Mouse (Mus musculus): ENCODE results near the gene Trp63.

The Trp63 gene

DNA sequence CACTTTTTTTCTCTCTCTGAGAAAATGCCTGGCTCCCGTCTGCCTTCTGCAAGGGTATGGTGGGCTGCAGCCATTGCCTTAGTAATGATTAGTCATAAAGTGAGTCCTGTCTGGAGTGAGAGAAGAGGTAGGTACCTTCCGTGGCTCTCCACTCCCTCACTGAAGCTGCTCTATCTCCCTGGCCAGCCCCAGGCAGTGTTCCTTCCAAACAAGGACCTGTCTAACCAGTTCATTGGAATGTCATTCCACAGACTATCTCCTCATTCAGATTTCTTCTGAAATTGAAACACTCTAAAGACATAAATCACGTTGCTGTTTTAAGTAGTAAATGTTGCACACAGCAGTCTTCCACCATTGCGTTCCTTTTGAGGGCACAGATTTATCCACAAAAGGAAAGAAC is 96.4 kb downstream of the Trp63 start:
- no peak for DNase-seq (ENCODE audit: low spot score)

DNA sequence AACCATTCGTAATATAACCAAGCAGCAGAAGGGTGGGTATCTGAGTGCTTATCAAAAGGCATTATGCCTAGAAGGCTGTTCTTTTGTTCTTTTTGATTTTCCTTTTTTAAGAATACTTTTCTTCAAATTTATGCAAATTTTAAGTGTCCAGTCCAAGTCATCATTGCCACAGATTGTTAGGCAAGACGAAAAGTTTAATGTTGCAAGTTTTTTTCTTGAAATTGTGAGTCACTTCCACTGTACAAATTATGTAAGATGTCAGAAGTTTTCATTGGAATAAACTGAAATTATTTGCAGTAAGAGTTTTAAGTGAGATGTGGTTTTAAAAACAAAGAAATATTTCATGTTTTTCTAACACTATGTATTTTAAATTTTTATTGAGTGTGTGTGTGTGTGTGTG is 100.7 kb downstream of the Trp63 start:
- no peak for DNase-seq (ENCODE audit: low spot score)

DNA sequence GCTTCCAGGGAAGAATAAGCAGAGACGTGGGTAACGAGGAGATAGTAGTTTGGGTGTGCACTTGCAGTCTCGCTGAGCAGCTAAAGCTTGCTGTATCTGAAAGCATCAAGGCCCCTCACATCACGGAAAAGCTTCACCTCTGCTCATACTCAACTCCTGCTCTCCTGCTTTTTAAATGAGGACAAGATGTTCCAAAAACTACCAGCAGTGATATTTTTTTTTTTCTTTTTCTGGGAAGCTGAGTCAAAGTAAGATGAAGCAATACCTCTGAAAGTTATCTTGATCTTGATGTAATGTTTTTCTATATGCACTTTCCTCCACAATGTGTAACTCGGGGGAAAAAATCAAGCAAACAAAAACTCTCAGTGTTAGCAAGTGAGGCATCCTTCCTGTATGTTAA is 102.9 kb downstream of the Trp63 start:
- no peak for DNase-seq (ENCODE audit: low spot score)

DNA sequence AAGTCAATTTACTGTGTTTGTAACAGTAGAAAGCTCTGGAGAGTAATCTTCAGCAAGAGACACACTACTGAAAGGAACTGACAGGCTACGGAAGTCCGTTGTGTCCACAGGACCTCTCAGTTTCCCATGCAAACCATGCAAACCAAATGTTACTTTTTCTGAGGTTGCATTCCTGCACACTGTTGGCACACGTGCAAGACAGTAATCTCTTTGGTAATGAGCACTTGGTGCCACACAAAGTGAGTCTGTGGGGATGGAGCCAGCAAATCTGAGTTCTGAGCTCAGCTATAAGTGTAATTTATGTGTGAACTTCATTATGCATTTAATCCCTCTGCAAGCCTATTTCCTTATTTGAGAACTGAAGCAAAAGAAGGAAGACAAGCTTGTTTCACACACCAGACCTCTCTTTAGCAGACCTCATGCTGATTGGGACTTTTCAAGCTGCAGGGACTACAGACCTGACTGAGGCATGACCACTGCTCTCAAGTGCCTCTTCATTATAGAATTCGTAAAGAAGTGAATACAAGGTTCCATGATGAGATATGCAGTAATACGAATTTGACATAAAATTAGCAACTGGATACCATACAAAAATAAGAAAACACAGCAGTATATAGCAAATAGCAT is 109.2 kb downstream of the Trp63 start:
- DNase-seq (ENCODE audit: low spot score) = no peak

DNA sequence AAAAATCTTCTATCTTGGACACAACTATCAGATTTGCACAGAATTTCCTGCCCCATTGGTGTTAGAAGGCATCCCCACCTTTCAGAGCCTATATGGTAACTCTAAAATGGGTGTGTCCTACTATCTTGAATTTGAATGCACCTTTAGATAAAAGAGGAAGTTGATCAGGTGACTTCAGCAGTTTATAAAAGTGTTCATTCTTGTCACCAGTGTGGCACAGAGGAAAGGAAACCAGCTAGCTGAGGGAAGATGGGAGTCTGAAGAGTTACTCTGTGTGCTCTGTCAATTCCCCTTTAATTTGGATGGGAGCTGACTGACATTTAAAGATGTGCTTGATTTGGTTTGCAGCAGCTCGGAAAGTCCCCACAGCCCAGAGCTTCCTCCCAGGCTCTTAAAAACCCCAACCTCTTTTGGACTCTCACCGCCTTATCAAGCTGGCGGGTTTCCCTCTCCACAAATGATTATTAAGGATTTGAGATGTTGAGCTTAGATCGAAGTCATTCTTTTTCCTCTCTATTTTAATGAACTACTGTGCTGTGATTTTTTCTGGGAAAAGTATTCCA is 114.2 kb downstream of the Trp63 start:
- DNase-seq (ENCODE audit: low spot score) = no peak

DNA sequence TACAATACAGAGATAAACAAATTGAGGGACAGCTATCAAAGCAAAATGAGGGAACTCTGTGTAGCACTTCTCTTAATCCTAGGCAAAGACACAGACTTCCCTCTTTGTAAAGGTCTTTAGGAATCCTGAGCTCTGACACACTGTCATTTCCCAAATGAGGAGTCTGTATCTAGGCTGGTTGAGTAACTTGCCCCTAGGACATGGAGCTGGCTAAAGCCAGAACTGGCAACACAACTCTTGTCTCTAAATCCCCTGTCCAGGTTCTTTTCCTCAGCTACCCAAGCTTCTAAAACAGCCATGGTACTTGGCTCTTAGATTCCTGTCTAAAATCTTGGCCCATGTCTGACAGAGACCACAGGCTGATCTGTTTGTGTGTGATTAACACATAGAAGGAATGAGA is 116.1 kb downstream of the Trp63 start:
- DNase-seq (ENCODE audit: low spot score) = no peak

DNA sequence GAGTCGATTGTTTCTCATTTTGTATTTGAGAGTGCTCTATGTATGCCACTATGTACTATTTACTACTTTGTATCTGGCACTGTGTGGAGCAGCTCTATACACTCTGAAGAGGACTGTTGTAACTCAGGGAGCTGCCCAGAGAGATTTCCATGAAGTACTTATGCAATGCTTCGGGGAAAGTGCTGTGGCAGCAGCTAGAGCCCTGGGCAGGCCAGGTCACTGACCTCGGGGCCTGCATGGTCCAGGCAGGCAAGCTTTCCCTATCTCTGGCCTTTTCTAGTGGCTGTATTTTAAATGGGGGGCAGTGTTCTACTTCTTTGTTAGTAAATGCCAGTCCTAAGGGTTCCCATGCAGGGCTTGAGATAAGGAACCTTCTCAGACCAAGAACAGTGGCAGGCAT is 121.4 kb downstream of the Trp63 start:
- DNase-seq (ENCODE audit: low spot score) = no peak

DNA sequence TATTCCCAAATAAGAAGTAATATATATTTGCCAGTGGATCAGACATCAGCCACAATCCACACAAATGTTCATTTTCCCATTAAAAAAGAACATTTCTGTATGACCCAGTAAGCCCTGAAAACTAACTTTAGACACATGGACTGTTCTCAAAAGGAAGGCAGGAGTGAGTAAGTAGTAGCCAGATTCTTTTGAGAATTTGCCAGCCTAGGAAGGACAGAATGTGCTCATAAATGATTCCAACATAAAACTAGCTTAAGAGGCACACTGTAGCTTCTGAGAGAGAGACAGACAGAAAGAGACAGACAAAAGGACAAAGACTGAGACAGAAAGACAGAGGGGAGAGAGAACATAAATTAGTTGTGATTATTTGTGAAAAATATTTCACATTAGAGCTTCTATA is 123.6 kb downstream of the Trp63 start:
- no peak for DNase-seq (ENCODE audit: low spot score)

DNA sequence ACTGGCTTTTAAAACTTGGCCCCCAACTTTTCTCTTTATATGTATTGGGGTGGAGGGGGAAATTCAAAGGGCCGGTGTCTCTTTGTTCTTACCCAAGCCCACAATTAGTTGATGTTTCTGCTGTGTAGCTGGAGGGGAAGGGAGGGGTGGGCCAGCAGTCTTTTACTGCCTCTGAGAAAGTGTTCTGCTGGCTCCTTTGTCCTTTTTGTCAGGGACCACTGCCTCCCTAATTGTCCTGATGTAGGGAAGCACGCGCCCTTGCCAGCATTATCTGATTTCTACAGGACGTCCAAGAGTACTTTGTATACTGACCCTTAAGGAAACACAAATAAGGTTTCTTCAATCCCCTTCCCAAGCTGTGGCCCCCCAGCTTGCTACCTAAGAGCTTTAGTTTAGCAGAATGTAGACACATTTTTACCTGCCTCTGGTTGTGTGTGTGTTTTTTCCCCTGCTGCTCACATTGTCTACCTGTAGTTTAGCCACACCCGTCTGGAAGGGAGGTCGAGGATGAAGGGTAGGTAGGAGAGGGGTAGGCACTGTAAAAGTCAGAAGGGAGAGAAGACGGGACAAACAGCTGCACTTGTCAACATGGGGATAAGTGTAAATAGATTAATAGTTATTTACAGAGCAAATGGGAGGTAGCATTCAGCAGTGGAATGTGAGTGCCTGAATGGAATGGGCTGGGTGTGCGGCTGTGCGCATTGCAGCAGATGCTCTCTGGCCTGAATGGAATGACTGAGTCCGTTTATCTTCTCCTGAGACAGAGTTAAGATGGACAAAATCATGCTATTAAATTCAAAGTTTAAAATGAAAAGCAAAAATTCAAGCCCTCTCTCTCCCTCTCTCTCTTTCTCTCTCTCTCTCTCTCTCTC is 134.4 kb downstream of the Trp63 start:
- no peak for DNase-seq (ENCODE audit: low spot score)

DNA sequence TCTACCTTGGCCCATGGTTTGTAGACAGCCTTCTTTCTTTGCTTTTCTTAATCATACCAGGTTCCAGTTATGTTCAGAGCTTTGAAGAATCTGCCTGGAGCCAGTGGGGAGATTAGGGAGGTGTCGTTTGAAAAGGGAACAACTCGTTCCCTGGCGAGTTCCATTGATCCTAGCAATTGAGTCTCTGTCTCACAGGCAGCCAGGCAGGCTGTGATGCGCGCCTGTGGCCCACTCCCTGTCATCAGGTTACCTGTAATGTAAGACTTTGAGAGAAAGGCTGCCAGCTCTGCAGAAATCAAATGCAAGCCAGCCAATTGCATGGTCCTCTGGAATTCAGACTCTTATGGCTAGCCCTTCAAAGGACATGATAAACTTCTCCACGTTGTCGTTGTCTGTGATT is 142.5 kb downstream of the Trp63 start:
- no peak for DNase-seq (ENCODE audit: low spot score)

DNA sequence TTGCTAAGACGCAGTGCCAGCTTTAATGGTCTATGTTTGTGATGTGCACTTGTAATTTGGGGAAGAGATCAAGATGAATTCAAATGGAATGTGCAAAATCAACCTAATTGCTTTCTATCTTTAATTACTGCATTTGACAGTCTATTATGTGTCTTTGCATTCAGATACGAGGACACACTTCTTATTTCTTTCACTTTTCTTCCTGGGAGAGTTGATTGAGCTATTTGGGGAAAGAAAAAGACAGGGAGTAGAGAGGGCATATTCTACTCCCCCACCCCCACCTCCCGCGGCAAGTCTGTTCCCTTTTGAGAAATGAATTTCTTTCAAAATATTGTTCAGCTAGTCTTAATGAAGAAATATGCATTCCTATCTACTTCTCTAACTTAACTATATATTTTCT is 149.0 kb downstream of the Trp63 start:
- no peak for DNase-seq (ENCODE audit: low spot score)

DNA sequence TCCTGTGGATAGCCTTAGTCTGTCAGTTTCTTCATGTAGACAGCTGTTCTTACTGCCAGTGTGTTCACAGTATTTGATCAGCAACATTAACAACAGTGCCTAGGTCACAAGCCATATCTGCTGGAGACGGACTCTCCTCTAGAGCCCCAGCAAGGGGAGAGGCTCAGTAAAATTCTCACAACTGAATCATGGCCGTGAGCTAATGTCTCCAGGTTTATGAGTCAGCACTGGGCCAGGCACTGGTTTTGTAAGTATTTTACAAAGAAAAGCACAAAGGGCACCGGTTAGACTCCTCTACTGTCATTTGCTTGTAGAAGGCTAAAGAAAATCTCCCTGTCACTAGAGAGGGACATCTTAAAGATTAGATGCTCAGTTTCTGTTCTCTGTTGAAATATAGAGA is 151.7 kb downstream of the Trp63 start:
- DNase-seq (ENCODE audit: low spot score) = no peak

DNA sequence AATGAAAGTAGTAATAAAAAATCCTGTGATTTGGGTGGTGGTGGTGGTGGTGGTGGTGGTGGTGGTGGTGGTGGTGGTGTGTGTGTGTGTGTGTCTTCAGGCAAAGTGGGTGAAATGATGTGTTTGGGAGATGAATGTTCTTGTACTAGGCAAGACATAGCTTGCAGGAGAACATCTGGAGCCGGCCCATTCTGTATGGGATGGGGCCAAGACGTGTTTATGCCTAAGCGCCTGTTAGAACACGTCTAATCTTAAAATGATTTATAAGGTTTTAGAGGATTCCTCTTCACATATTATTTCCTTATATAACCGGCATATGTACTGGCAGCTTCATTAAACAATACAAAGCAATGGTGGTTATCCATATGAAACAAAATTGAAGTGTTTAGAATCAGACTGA is 152.2 kb downstream of the Trp63 start:
- DNase-seq (ENCODE audit: low spot score) = no peak

DNA sequence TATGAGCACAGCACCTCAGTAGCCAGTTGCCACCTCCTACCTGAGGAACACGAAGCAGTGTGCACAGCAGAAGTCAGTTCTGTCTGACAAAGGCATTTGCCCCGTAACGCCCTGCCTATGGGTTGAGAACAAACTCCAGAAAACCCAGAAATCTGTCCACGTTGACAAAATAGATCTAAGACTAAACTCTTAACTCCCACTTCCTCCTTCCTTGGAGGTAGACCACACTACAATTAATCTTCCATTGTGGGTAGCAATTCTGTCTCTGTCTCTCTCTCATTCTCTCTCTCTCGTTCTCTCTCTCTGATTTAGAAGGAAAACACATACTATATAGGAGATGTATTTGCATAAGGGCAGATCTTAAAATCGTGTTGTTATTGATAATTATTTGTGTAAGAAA is 159.4 kb downstream of the Trp63 start:
- DNase-seq (ENCODE audit: low spot score) = no peak

DNA sequence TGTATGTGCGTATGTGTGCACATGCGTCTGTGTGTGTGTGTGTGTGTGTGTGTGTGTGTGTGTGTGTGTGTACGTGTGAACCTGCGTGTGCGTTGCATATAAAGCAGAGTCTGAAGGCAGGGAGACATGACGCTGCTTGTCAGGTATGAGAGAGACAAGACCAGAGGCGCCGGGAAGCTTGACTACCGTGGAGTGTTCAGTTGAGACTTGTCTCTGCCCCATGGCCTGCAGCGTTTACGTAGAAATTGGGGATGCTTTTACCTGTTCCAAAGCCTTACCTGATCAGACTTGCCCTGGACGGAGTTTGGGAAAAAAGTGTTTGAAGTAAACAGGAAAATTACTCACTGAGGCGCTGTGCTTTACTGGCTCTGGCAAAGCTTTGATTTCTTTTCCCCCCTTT is 160.1 kb downstream of the Trp63 start:
- DNase-seq (ENCODE audit: low spot score) = no peak

DNA sequence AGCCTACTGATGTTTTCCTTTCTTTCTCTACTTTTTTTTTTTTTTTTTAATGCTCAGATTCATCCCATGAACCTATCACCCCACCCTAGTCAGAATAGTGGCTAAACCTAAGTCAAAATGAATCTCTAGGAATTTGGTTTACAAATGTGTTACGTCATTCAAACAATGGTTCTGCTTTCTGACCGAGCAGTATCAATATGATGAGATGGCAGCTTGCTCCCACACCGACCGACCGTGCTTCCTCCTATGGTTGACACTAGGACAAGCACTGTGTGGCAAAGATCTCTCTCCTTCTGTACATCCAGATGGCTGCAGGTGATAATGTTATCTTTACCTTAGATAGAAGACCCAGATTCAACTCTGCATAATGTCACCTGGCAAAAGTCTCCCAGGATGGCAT is 163.0 kb downstream of the Trp63 start:
- no peak for DNase-seq (ENCODE audit: low spot score)

DNA sequence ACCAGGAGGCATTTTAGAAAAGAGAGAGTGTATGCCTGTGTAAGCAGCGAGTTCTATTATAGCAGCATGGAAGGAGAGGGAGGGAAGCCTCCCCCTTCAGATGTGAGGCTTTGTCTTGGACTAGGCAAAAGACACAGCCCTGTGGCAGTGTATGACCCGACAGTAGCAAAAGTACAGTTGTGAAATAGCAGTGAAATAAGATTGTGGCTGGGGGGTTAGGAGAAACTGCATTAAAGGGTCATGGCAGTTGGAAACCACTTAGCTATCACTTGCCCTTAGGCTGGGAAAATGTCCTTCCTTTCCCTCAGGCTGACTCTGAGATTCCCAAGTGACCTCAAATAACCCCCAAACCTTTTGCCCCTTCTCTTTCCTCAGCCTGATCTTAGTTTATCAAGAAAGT is 164.9 kb downstream of the Trp63 start:
- no peak for DNase-seq (ENCODE audit: low spot score)

DNA sequence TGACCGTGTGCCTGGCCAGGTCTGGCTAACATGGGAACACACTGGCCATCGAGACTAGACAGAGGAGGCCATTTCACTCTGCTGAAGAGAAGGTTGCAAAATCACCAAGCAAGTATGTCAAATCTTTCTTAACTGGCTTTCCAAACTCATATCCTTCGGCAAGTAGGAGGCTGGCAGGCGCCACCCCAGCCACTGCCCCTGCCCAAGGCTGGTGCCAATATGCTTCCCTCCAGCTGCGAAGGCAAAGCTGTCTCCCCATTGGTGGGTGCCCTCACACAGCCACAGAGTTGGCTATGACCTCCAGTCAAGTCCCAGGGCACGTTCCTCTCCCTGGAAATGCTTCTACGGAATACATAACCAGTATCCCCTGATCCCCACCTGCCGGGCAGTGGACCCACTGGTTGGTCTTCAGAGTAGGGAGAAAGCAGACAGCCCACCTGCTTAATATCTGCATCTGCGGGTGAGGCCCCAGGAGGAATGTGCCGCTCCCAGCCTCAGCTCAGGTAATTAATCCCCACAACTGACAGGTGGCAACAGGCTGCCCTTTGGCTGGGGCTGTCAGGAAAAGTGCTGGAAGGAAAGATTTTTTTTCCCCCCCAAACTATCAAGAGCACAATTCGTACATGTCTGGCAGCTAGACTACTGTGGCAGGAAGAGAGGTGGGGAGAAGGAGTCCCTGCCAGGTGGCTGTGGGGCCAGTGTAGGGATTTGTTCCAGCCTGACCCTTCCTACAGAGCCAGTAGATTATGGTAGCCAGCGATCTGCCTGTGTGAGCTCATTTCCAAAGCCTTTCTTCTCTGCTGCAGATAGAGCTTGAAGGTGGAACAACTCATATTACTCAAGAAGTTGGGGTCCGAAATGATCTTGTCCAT is 166.3 kb downstream of the Trp63 start:
- no peak for DNase-seq (ENCODE audit: low spot score)

DNA sequence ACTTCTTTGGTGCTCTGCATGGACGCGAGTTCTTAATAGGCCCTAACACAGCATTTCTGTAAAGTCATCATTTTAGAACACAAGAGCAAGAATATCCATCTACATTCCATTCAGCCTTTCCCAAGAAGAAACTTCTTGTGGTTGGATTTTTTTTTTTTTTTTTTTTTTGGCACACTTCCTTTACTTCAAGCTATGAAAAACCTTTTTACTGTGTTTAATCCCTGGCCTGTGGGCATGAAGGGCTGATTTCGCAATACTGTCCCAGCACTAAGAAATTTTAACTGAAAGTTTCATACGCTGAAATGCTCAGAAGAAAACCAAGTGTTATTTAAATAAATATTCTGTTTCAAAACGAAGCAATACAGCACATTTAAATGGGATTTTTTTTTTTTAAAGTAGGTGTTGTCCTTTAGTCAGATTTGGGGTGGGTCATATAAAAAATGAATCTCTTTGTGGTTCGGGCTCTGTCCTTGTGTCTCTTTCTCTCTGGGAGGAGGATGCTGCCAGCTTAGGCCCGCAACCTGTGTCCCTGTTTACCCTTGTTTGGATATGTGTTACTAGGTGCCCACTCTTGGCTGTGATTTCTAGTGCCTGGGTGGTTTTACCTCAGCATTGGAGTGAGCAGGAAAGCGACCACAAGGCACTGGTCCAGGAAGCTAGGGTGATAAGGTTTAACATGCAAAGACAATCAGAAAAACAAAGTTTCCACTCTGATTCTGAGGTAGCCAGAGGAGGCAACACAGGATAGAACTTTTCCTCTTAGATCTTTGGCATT is 177.4 kb downstream of the Trp63 start:
- no peak for DNase-seq (ENCODE audit: low spot score)

DNA sequence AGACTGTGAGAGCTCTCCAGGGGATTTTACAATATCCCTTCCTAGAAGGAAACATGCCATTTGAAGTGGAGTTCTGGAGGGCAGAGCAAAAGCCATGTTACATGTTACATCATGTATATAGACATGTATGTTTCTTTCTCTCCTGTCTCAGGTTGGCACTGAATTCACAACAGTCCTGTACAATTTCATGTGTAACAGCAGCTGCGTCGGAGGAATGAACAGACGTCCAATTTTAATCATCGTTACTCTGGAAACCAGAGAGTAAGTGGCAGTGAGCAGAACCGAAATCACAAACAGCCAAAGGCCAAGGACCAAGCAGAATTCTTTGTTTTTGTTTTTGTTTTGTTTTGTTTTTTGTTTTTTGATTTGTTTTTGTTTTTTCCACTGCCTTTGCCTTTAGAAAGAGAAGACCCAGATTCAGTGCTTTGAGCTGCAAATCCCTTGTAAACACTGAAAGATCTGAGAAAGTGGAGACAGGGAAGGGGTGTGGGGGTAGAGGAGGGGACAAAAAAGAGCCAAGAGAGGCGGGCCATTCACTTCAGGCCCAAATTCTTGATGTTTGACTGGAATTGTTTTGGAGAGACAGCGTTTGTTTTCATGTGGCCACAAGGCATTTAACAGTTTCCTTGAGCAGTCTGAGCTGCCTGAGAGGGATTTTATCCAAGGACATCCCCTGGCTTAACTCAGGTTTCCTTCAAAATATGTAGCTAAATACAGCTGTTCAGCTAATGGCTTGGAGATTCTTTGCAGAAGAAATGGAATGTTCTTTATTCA is 181.7 kb downstream of the Trp63 start:
- no peak for DNase-seq (ENCODE audit: low spot score)

DNA sequence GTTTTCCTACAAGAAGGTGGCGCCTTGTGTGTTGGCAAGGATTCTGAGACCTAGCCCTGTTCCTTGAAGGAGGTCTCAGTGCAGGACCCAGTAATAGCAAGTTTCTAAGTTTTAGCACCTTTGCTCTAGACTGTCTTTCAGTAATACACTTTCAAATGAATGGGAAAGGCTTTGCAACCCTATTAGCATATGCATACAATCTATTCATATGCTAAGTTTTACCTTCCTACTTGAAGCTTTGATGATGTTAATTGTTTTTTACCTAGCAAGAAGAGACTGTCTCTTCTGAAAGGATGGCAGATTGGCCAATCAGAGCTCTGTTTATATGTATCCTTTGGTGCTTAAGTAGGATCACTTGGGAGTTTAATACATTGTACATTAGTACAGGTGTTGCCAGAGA is 187.9 kb downstream of the Trp63 start:
- no peak for DNase-seq (ENCODE audit: low spot score)

All from ovary, postnatal 10 days (tissue).